Mouse (Mus musculus) hindbrain, postnatal 0 days (tissue): Measurements from ENCODE around the gene D930048N14Rik. TPM values are rescaled to one million over a fixed set of nuclear protein-coding genes. Genes with fewer than 3 reads are reported as not detected.
"Not testable (repeated sequence)": the region's sequence is repeated elsewhere in the genome, so short reads cannot be mapped to it uniquely, and the experiment has no call there.

Experiments used
- ATAC-seq: fragments of 200-750 bp; cut with Nextera tagmentation; 2 replicates; pipeline ENCODE4 v1.8.0; 2017; ENCODE audit warnings: mild to moderate bottlenecking, moderate TSS enrichment, moderate library complexity
- DNase-seq: peaks from one replicate; pipeline ENCODE4 v3.0.0-alpha.2; 2015; ENCODE audit warnings: low spot score
- H3K27ac ChIP-seq: fragments of 300-500 bp; sonication (generic); 2 replicates; pipeline ENCODE4 v1.5.1; 2014; ENCODE audit warnings: mild to moderate bottlenecking
- H3K27me3 ChIP-seq: fragments of 300-500 bp; sonication (generic); 2 replicates; pipeline ENCODE4 v1.6.1; 2014; ENCODE audit warnings: low read length, mixed read lengths; ENCODE audit not compliant: insufficient read depth
- H3K36me3 ChIP-seq: fragments of 300-500 bp; sonication (generic); 2 replicates; pipeline ENCODE4 v1.6.1; 2014; ENCODE audit warnings: low read length, mixed read lengths; ENCODE audit not compliant: insufficient read depth
- H3K4me1 ChIP-seq: fragments of 300-500 bp; sonication (generic); 2 replicates; pipeline ENCODE4 v1.6.1; 2014; ENCODE audit warnings: antibody characterized with exemption, low read length, mixed read lengths; ENCODE audit not compliant: insufficient read depth
- H3K4me2 ChIP-seq: fragments of 300-500 bp; sonication (generic); 2 replicates; pipeline ENCODE4 v1.6.1; 2014; ENCODE audit warnings: low read depth, mild to moderate bottlenecking, low read length, moderate library complexity, mixed read lengths
- H3K4me3 ChIP-seq: fragments of 300-500 bp; sonication (generic); 2 replicates; pipeline ENCODE4 v1.5.1; 2014; ENCODE audit warnings: low read length
- H3K9ac ChIP-seq: fragments of 300-500 bp; sonication (generic); replicated peaks from 2 replicates; pipeline ENCODE4 v1.6.1; 2014; ENCODE audit warnings: mild to moderate bottlenecking, low read length, moderate library complexity, mixed read lengths
- H3K9me3 ChIP-seq: fragments of 300-500 bp; sonication (generic); 2 replicates; pipeline ENCODE4 v1.6.1; 2016; ENCODE audit warnings: low read length, mixed read lengths
- CTCF ChIP-seq: IDR thresholded peaks from 2 replicates; pipeline ENCODE4 v1.5.1; 2016; ENCODE audit warnings: antibody characterized with exemption, control low read depth, low read depth
- WGBS: fragments of 180-500 bp; shearing (Covaris S2); extraction: QIAGEN DNeasy Blood & Tissue Kit; methylation state at CpG from one replicate; pipeline ENCODE4 v1.1.7; 2014; 5-methylcytosine and 5-hydroxymethylcytosine counted together
- polyA plus RNA-seq: library from polyadenylated mRNA; unstranded; fragments of >200 nt; fragmentation: Nextera tagmentation; extraction: Ambion mirVana; gene quantifications from 2 replicates; pipeline ENCODE4 v1.2.1, GENCODE M21; 2015
- total RNA-seq: library from RNA; depleted of rRNA; stranded (reverse); fragments of >200 nt; gene quantifications from 2 replicates; pipeline ENCODE4 v1.2.3, GENCODE M21; 2014

The D930048N14Rik gene
- total and polyA plus RNA-seq, 2 experiments from 2014 or later = 1.1 to 2.3 TPM

DNA sequence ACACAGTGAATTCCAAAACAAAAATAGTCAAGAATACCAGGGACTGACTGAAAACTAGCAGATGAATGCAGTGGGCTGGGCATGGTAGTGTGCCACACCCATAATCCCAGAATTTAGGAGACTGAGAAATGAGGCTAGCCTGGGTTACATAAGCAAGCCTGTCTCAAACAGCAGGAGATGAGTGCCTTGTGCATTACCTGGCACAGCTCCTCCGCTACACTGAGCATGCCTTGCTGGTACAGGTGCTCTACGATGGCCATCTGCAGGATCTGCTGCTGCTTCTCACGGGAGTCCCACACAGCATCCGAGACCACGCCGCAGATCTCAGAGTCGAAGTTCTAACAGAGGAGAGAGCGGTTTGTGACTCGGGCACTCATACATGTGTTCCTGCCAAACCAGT is 23.3 kb upstream of the D930048N14Rik start:
- 92% methylated on average over 9 of the region's 9 CpGs for WGBS
- Histone ChIP-seq H3K27me3 (no peaks in the 10 kb centered on the region), H3K9me3 (no peaks in the 10 kb centered on the region), H3K9ac (no peak overlapping the region), H3K4me1 (no peaks in the 10 kb centered on the region), H3K4me3 (no peak overlapping the region), H3K36me3 (peaks cover 55% of the 10 kb centered on the region), H3K4me2 (no peak overlapping the region), H3K27ac (no peak overlapping the region)
- DNase-seq (no peak), ATAC-seq (no peak)
- TF ChIP-seq CTCF = no peak

DNA sequence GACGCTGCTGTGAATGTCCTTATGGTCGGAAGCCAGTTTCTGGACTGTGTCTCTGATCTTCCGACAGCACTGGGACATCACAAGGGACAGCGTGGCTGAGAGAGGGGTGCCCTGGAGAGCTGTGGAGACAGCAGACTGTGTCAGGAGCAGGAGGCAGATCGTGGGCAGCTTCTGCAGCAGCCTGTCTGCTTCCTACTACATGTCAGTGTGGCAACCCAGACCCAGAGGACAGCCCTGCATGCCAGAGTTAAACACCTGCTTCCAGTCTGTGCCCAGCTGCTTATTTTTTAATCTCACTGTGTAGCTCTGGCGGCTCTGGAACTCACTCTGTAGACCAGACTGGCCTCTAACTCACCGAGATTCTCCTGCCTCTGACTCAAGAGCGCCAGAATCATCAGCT is 22.8 kb upstream of the D930048N14Rik start:
- no peaks in the 10 kb centered on the region for H3K9me3 ChIP-seq
- no peak for ATAC-seq
- no peaks in the 10 kb centered on the region for H3K27me3 ChIP-seq
- no peak overlapping the region for H3K27ac ChIP-seq
- H3K4me3 ChIP-seq = no peak overlapping the region
- TF ChIP-seq CTCF = no peak
- no peak for DNase-seq
- peaks cover 50% of the 10 kb centered on the region for H3K36me3 ChIP-seq
- H3K4me1 ChIP-seq = no peaks in the 10 kb centered on the region
- no peak overlapping the region for H3K4me2 ChIP-seq
- H3K9ac ChIP-seq = no peak overlapping the region
- WGBS = 89% methylated on average over 8 of the region's 8 CpGs

DNA sequence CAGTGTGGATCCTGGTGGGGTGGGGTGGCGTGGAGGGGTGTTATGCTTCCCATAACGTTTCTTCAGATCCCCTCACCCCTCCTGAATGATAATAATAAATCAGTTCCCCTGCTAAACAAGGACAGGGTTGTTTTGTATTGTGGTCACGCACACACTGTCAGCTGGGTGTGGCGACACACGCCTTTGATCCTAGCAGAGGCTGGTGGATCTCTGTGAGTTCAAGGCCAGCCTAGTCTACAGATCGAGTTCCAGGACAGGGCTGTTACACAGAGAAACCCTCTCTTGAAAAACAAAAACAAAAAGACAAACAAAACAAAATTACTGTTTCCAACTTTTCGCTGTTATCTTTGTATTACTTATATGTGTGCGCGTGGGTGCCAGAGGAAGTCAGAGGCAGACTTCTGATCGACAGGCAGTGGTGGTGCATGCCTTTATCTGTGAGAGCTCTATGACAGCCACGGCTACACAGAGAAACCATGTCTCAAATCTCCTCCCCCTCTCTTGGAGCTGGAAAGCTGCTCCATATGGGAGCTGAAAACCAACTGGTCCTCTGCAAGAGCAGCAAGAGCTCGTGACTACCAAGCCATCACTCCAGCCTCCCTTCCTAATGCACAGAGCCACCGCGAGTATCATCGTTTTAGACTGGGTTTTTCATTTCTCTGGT is 21.0 kb upstream of the D930048N14Rik start:
- WGBS = 82% methylated on average over 15 of the region's 15 CpGs
- Histone ChIP-seq H3K4me1 (peaks cover under 1% of the 10 kb centered on the region; the same call in 1 of the 2 replicates), H3K27me3 (no peaks in the 10 kb centered on the region), H3K4me3 (no peak overlapping the region), H3K4me2 (no peak overlapping the region), H3K27ac (no peak overlapping the region), H3K36me3 (peaks cover 33% of the 10 kb centered on the region), H3K9ac (no peak overlapping the region), H3K9me3 (no peaks in the 10 kb centered on the region)
- no peak for ATAC-seq
- TF ChIP-seq CTCF = no peak
- DNase-seq = no peak

DNA sequence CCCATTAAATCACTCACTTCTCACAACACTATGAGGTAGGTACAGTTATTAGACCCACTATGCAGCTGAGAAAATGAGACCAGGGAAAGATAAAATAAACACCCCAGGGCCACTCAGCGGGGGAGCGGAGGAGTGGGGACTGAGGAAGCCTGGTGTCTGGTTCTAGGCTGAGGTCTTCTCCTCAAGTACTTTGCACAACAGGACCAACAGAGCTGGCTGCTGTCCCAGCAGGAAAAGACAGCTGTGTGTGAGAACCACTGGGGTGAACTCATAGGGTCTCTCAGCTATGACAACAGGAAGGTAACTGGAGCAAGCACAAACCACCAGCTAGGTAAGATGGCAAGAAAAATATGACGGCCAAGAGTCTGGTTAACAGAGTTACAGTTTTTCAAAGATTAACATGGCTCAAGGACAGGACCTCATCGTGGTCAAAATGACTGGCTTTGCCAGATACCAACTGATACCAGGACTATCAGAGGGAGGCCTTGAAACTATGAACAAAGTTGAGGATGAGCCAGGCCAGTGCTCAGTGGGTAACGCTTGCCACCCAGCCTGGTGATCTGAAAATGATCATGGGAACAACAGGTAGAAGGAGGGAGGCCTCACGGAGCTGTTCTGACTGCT is 18.5 kb upstream of the D930048N14Rik start:
- Histone ChIP-seq H3K4me1 (peaks cover 12% of the 10 kb centered on the region), H3K36me3 (peaks cover 13% of the 10 kb centered on the region; the same call in 1 of the 2 replicates), H3K9me3 (no peaks in the 10 kb centered on the region), H3K9ac (no peak overlapping the region), H3K4me3 (no peak overlapping the region), H3K27ac (no peak overlapping the region), H3K27me3 (no peaks in the 10 kb centered on the region), H3K4me2 (no peak overlapping the region)
- DNase-seq = no peak
- WGBS = 92% methylated on average over 6 of the region's 6 CpGs
- TF ChIP-seq CTCF = no peak
- ATAC-seq = no peak

DNA sequence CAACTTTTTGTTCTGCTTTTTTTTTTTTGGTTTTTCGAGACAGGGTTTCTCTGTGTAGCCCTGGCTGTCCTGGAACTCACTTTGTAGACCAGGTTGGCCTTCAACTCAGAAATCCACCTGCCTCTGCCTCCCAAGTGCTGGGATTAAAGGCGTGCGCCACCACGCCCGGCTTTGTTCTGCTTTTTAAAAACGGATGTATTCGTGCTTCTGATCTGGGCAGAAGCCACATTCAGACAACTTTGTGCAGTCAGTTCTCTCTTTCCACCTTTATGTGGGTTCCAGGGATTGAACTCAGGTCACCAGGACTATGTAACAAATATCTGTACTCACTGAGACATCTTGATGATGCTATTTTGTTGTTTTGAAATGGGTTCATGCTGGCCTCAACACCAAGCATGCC is 17.6 kb upstream of the D930048N14Rik start:
- H3K27ac ChIP-seq, H3K4me2 ChIP-seq, H3K9ac ChIP-seq, H3K4me3 ChIP-seq, H3K27me3 ChIP-seq, ATAC-seq, H3K36me3 ChIP-seq, DNase-seq, H3K9me3 ChIP-seq: not testable (repeated sequence)
- peaks cover 12% of the 10 kb centered on the region for H3K4me1 ChIP-seq
- 93% methylated on average over 7 of the region's 7 CpGs for WGBS

DNA sequence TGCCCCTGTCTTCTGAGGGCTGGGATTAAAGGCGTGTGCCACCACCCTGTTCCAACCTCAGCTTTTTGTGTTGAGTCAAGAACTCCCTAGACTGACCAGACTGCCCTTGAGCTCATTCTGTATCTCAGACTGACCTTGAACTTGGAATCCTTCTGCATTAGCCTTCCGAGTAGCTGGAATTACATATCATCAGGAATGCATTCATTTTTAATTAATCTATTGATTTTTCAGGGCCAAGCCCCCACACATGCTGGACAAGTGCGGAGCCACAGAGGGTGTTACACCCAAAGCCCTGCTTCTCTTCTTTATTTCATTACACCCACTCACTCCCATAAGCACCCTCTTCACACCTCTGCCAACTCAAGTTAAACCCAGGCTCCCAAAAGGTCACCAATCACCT is 17.0 kb upstream of the D930048N14Rik start:
- no peak overlapping the region for H3K4me3 ChIP-seq

DNA sequence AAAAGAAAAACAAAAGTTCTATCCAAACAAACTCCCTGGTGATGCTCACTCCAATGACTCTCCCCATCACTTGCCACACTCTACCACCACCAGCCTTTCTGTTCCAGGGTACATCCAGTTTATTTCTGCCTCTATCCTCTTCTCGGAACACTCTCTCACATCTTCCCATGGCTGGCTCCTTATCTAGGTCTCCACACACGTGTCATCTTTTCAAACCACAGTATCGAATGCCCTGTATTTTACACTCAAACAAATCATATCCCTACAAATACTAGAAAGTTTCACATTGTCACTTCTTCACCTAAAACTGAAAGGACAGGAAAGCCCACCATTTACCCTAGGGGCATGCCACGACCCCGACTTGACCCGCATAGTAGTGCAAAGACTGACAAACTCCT is 15.6 kb upstream of the D930048N14Rik start:
- ATAC-seq (no peak), DNase-seq (no peak)
- 17% methylated on average over 6 of the region's 6 CpGs for WGBS
- no peak for TF ChIP-seq CTCF
- peak overlapping the region; percentile 76 for H3K9ac ChIP-seq
- H3K9me3 ChIP-seq = no peaks in the 10 kb centered on the region
- H3K27me3 ChIP-seq = no peaks in the 10 kb centered on the region
- H3K4me2 ChIP-seq = peak overlapping the region; percentile 84
- peak overlapping the region; percentile 73; the same call in 1 of the 2 replicates for H3K27ac ChIP-seq
- peaks cover 12% of the 10 kb centered on the region for H3K4me1 ChIP-seq
- H3K4me3 ChIP-seq = peak overlapping the region; percentile 84
- no peaks in the 10 kb centered on the region for H3K36me3 ChIP-seq

More for the DNA sequence above, 17.0 kb upstream of the D930048N14Rik start:
- ATAC-seq (no peak), DNase-seq (no peak)
- H3K27ac ChIP-seq = no peak overlapping the region
- H3K9ac ChIP-seq = no peak overlapping the region
- WGBS = 96% methylated on average over 3 of the region's 3 CpGs
- H3K9me3 ChIP-seq = no peaks in the 10 kb centered on the region
- no peaks in the 10 kb centered on the region for H3K36me3 ChIP-seq
- no peak for TF ChIP-seq CTCF
- H3K4me1 ChIP-seq = peaks cover 12% of the 10 kb centered on the region
- no peaks in the 10 kb centered on the region for H3K27me3 ChIP-seq
- no peak overlapping the region for H3K4me2 ChIP-seq
